Mouse (Mus musculus): Measurements from ENCODE around the gene Ten1.

Gene Ten1

DNA sequence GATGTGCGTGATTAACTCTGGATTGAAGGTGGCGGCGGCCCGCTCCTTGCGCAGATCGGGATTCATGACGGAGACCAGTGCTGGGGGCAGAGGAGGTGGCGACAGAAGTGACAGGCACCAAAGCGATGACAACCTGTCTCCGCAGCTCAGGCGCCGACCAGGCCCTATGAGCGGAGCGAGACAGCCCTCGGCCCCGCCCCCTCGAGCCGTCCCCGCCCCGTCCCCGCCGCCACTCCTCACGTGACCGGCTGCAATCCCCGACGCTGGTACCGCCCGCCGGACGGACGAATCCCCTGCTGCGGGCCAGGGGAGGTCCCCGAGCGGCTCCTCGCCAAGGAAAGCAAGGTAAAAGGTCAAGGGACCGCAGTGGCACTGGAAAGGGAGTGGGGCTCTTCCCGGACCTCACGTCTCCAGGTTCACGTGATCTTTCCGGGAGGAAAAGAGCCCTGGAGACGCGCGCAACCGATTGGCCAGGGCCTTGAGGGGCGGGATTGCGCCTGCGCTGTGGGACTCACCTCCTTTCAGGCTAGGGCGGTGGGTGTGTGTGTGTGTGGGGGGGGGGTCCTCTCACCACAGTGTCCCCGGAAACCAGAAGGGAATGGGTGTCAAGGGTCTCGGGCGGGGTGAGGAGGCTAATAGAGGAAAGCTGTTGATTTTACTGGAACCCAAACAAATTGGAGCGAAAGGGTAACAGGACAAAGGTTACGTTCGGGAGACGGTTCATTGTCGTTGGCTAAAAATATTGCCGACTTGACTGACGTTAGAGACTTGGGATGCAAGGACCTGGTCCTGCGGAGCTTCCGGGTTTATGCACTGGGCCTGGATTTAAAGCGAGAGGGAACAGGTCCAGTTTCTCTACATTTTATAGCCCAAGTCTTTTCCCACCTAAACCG, at the start of gene Ten1, which contains the start of gene Acox1:
Gene Ten1 (plus strand): TSS at position 217 of the 893 bp plus-strand sequence.
Gene Acox1 (minus strand): TSS at position 407 of the 893 bp plus-strand sequence.
- in situ Hi-C loops (cut with MboI; ENCODE audit: low sequenced_read_pairs), result no loop called here

GRCm38 (mm10) chr11:116149341-116149740, 49.3 kb upstream of the Ten1 start:
- in situ Hi-C loops (cut with MboI; ENCODE audit: low sequenced_read_pairs), result no loop called here

GRCm38 (mm10) chr11:116150960-116151359, 47.7 kb upstream of the Ten1 start:
- in situ Hi-C loops (cut with MboI; ENCODE audit: low sequenced_read_pairs), result no loop called here

GRCm38 (mm10) chr11:116161312-116161711, 37.3 kb upstream of the Ten1 start:
- in situ Hi-C loops (cut with MboI; ENCODE audit: low sequenced_read_pairs), result no loop called here

- in situ Hi-C loops (cut with MboI; ENCODE audit: low sequenced_read_pairs), result no loop called here
Measured at GRCm38 (mm10) chr11:116162146-116162545, 36.5 kb upstream of the Ten1 start.

GRCm38 (mm10) chr11:116163002-116163401, 35.7 kb upstream of the Ten1 start:
- in situ Hi-C loops (cut with MboI; ENCODE audit: low sequenced_read_pairs), result no loop called here

DNA sequence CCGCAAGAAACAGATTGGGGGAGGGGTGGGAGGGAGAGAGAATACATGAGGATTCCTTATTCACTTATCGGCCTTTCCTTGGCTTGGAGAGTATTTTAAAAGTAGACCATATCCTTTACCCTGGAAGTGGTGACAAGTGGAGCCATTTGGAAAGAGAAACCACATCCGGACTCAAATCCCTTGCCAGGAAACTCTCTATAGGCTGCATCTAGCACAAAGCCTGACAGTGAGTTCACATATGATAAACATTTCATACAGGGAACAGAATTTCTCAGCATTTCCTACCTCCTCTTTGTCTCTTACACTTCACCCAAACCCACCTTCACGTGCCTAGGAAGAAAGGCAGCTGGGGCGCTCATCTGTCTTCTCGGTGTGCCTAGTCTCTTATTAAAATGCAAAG, 31.4 kb upstream of the Ten1 start:
- in situ Hi-C loops (cut with MboI; ENCODE audit: low sequenced_read_pairs), result no loop called here

DNA sequence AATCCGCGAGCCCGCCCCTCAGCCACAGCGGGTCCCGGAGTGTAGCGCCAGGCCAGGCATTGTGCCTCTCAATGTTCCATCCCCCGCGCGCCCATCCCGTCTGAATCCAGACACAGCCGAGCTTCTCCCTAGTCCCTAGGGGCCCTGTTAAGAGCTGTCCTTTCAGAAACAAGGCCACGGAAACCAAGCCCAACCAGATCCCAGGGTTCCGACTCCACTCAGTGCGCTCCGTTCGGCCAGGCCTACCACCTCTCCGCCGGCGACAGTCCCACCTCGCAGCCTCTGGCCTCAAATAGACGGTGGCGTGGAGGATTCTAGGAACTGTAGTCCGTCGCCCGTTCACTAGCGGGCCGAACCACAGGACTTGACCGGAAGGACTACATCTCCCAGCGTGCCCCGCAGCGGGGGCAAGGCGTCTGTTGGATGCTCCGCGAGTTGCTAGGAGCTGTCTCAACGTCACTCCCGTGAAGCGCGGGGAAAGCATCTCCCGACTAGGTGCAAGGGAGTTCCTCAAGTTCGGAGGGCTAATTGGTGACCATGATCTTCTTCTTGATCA, 30.7 kb upstream of the Ten1 start, which contains the start of gene Fbf1:
Gene Fbf1 (minus strand): TSS at position 283 of the 556 bp plus-strand sequence.
- in situ Hi-C loops (cut with MboI; ENCODE audit: low sequenced_read_pairs), result no loop called here

DNA sequence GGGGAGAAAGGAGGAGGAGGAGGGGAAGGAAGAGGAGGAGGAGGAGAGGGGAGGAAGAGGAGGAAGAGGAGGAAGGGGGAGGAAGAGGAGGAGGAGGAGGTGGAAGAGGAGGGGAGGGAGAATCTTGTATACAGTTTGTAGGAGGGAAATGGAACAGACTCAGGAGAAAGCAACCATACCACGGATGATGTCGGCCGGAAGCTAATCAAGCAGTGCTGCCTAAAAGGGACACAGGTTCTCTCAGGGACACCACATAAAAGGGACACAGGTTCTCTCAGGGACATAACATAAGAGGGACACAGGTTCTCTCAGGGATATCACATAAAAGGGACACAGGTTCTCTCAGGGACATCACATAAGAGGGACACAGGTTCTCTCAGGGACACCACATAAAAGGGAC, 29.4 kb upstream of the Ten1 start:
- in situ Hi-C loops (cut with MboI; ENCODE audit: low sequenced_read_pairs), result no loop called here

- in situ Hi-C loops (cut with MboI; ENCODE audit: low sequenced_read_pairs), result no loop called here
Measured at GRCm38 (mm10) chr11:116170003-116170800, 28.5 kb upstream of the Ten1 start.

GRCm38 (mm10) chr11:116171959-116172358, 26.7 kb upstream of the Ten1 start:
- in situ Hi-C loops (cut with MboI; ENCODE audit: low sequenced_read_pairs), result no loop called here

GRCm38 (mm10) chr11:116174775-116175448, 23.7 kb upstream of the Ten1 start:
- in situ Hi-C loops (cut with MboI; ENCODE audit: low sequenced_read_pairs), result no loop called here

GRCm38 (mm10) chr11:116176010-116176409, 22.6 kb upstream of the Ten1 start:
- in situ Hi-C loops (cut with MboI; ENCODE audit: low sequenced_read_pairs), result no loop called here

- in situ Hi-C loops (cut with MboI; ENCODE audit: low sequenced_read_pairs), result no loop called here
Measured at GRCm38 (mm10) chr11:116178411-116179121, 20.1 kb upstream of the Ten1 start.

DNA sequence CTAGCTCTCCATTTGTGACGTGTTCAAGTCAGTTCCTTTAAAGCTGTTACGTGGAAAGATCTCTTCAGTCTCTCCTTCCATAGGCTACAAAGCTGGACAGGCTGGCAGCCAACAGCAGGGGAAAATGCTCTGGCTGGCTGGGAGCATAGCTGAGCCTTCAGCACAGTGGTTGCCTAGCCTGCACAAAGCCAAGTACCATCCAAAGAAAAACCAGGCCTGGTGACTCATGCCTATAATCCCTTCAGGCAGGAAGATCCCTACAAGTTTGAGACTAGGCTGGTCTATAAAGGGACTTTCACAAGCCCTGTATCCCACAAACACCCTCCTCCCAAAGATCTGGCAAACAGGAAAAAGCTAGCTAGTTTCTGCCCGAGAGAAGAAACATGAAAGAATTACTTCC, 12.8 kb upstream of the Ten1 start:
- in situ Hi-C loops (cut with MboI; ENCODE audit: low sequenced_read_pairs), result no loop called here

DNA sequence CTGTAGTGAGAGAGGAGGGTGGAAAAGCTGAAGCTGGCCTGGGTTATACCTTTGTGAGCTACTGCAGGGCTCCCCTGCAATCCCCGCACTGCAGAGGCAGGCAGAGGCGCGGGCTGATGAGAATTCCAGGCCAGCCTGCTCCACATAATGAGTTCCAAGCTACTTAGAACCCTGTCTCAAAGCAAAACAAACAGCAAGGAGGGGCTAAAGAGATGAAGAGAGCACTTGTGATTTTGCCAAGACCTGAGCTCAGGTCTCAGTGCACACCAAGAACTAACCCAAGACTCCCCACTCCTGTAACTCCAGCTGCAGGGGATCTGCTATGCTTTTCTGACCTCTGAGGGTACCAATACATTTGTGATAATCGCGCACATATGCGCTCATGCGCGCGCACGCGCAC, 12.3 kb upstream of the Ten1 start:
- in situ Hi-C loops (cut with MboI; ENCODE audit: low sequenced_read_pairs), result no loop called here

DNA sequence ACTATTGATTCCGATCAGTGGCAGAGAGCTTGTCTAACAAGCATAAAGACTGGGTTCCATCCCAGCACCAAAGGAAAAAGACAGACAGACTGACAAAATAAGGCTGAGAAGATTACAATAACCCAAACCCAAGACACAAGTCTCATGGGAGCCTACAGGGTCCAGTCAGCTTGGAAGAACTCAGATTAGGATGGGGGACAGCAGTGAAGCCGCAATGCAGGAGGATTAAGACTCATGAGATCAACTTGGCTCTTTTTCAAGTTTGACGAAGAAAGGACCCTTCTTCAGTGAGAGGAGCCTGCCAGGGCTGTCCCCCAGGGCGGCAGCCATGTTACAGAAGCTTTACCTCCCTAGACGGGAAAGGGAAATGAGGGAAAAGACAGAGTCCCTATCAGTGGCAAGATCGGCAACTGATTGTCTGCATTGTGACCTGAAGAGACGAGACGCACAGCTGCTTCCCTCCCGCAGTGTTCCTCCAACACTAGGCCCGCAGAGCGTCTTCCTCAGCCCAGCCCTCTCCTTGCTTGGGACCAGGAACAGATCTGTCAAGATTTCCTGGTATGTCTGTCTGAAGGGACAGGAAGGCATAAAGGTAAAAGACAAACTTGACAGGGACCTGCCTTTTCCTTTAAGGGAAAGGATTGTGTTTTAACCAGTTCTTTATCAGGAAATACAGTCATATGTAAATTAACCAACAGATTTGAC, 11.3 kb upstream of the Ten1 start:
- in situ Hi-C loops (cut with MboI; ENCODE audit: low sequenced_read_pairs), result no loop called here

GRCm38 (mm10) chr11:116194619-116195018, 4.0 kb upstream of the Ten1 start:
- in situ Hi-C loops (cut with MboI; ENCODE audit: low sequenced_read_pairs), result no loop called here

DNA sequence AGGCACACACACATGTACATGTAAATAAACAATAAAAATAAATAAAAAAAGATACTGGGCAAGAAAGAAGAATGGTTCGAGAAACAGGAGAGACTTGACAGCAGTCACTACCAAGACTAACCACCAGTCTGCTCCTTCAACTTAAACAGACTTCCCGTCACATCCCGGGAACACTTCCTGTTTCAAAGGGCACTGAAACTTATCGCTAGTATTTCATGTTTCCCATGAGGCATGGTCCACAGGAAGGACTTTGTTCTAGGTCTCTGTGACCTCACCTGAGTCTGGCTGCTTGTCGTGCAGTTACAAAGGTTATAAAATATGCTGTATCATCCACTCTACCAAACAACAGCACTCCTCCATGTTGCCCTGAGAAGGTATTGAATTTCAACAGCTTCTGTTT, 3.4 kb upstream of the Ten1 start:
- in situ Hi-C loops (cut with MboI; ENCODE audit: low sequenced_read_pairs), result no loop called here

DNA sequence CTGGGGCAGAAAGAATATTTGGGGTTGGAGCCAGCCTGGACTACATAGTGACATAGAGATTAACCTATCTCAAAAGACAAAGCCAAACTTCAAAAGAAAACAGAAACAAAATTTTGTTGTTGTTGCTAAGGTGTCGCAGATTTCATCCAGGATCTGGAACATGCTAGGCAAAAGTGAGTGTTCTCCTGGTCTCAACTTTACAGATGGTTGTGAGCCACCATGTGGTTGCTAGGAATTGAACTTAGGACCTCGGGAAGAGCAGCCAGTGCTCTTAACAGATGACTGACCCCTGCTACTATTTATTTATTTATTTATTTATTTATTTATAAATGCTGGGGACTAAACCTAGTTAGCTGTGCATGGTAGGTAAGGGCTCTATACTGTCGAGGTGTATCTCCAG, 2.3 kb upstream of the Ten1 start:
- in situ Hi-C loops (cut with MboI; ENCODE audit: low sequenced_read_pairs), result no loop called here
